Mouse (Mus musculus): ENCODE data around the gene Prdx5.

DNA sequence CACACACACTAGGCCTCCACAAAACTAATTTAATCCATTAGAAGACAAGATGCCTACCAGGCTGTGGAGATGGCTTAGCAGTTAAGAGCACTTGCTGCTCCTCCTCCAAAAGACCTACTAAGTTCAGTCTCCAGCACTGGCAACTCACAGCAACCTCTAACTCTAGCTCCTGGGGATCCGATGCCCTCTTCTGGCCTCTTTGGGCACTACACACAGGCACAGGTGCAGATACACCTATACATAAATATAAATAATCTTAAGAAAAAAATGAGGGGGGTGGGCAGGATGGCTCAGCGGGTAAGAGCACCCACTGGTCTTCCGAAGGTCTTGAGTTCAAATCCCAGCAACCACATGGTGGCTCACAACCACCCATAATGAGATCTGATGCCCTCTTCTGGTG is 26.4 kb upstream of the Prdx5 start:
- TF ChIP-seq CTCF (IDR thresholded peaks at IDR 0.05 in 2 of 3, conservative IDR thresholded peaks at IDR 0.05 in 1 of 3; ENCODE audit: control insufficient read depth in 1 of 3, insufficient read depth in 1 of 3, low read depth in 2 of 3, low read length in 3 of 3, poor library complexity in 1 of 3, severe bottlenecking in 1 of 3) (peak; percentile 54 to 72 (median 56)), E2F4 (IDR thresholded peaks at IDR 0.05; ENCODE audit: borderline replicate concordance, low read depth, low read length) (no peak), NRF1 (IDR thresholded peaks at IDR 0.05; ENCODE audit: insufficient read depth, low read depth, low read length, poor library complexity, severe bottlenecking) (no peak), ZMIZ1 (IDR thresholded peaks at IDR 0.05; ENCODE audit: low read depth, low read length) (no peak), ETS1 (IDR thresholded peaks at IDR 0.05; ENCODE audit: low read depth, low read length) (no peak), POLR2A (IDR thresholded peaks at IDR 0.05; ENCODE audit: control insufficient read depth in 1 of 2, insufficient read depth in 1 of 2, low read depth in 1 of 2, low read length in 2 of 2, poor library complexity in 1 of 2) (no peak), TCF12 (IDR thresholded peaks at IDR 0.05; ENCODE audit: low read depth, low read length) (no peak), EP300 (IDR thresholded peaks at IDR 0.05; ENCODE audit: low read depth in 1 of 2, low read length in 2 of 2) (no peak), GATA1 (IDR thresholded peaks at IDR 0.05; ENCODE audit: low read depth, low read length) (no peak), SMC3 (IDR thresholded peaks at IDR 0.05; ENCODE audit: low read depth, low read length) (peak; percentile 56)
